Mouse (Mus musculus): ENCODE measurements around the gene Sun2. TPM values are rescaled to one million over a fixed set of nuclear protein-coding genes. Genes with fewer than 3 reads are reported as not detected.

Gene Sun2
- polyA plus RNA-seq, 1 experiment from 2014 or later = 9.9 TPM

Other genes starting within 250 kb of the Sun2 start
- gene Kcnj4, start 237.3 kb downstream of the Sun2 start, polyA plus RNA-seq (2015; fragmentation: Nextera tagmentation; extraction: Ambion mirVana) = 0.11 and 0.43 TPM in 2 replicates
- gene Kdelr3, start 226.1 kb downstream of the Sun2 start, polyA plus RNA-seq (2015; fragmentation: Nextera tagmentation; extraction: Ambion mirVana) = 4.8 and 8.7 TPM in 2 replicates
- gene Ddx17, start 195.8 kb downstream of the Sun2 start, polyA plus RNA-seq (2015; fragmentation: Nextera tagmentation; extraction: Ambion mirVana) = 60.2 and 63.3 TPM in 2 replicates
- gene Dmc1, start 137.4 kb downstream of the Sun2 start, polyA plus RNA-seq (2015; fragmentation: Nextera tagmentation; extraction: Ambion mirVana) = 0.84 and 0.94 TPM in 2 replicates
- 3.9 and 4.5 TPM in 2 replicates for gene Fam227a, start 83.6 kb downstream of the Sun2 start, polyA plus RNA-seq (2015; fragmentation: Nextera tagmentation; extraction: Ambion mirVana)
- gene Cby1, start 83.3 kb downstream of the Sun2 start, polyA plus RNA-seq (2015; fragmentation: Nextera tagmentation; extraction: Ambion mirVana) = 116 and 117 TPM in 2 replicates
- 249 and 262 TPM in 2 replicates for gene Tomm22, start 71.7 kb downstream of the Sun2 start, polyA plus RNA-seq (2015; fragmentation: Nextera tagmentation; extraction: Ambion mirVana)
- 24.5 and 25.2 TPM in 2 replicates for gene Josd1, start 54.6 kb downstream of the Sun2 start, polyA plus RNA-seq (2015; fragmentation: Nextera tagmentation; extraction: Ambion mirVana)
- gene Gtpbp1, start 51.7 kb downstream of the Sun2 start, polyA plus RNA-seq (2015; fragmentation: Nextera tagmentation; extraction: Ambion mirVana) = 55.7 and 56.5 TPM in 2 replicates
- 87.9 and 89.5 TPM in 2 replicates for gene Dnal4, start 35.3 kb upstream of the Sun2 start, polyA plus RNA-seq (2015; fragmentation: Nextera tagmentation; extraction: Ambion mirVana)
- gene Nptxr, start 62.2 kb upstream of the Sun2 start, polyA plus RNA-seq (2015; fragmentation: Nextera tagmentation; extraction: Ambion mirVana) = 19.2 and 24.7 TPM in 2 replicates
- 1.4 TPM in 1 of 2 replicates, not detected in the other for gene Npcd, start 91.7 kb upstream of the Sun2 start, polyA plus RNA-seq (2015; fragmentation: Nextera tagmentation; extraction: Ambion mirVana)
- 49.3 and 53.2 TPM in 2 replicates for gene Cbx6, start 92.2 kb upstream of the Sun2 start, polyA plus RNA-seq (2015; fragmentation: Nextera tagmentation; extraction: Ambion mirVana)
- gene Apobec3, start 149.1 kb upstream of the Sun2 start, polyA plus RNA-seq (2015; fragmentation: Nextera tagmentation; extraction: Ambion mirVana) = 6.7 and 8.5 TPM in 2 replicates
- gene Cbx7, start 228.6 kb upstream of the Sun2 start, polyA plus RNA-seq (2015; fragmentation: Nextera tagmentation; extraction: Ambion mirVana) = 3.0 and 4.0 TPM in 2 replicates